Mouse (Mus musculus) testis, postnatal 10 days (tissue): Measurements from ENCODE around the gene Cggbp1.
"Not testable (repeated sequence)": the region's sequence is repeated elsewhere in the genome, so short reads cannot be mapped to it uniquely, and the experiment has no call there.

Experiments used
- DNase-seq: peaks from one replicate; pipeline ENCODE4 v3.0.0; 2021; ENCODE audit warnings: low spot score

Gene Cggbp1

GRCm38 (mm10) chr16:64851563-64852362 lies at the start of gene Cggbp1, which contains the start of gene Zfp654:
Gene Cggbp1, plus strand, starts transcription at chr16:64851996.
Gene Zfp654, minus strand, starts transcription at chr16:64851652.
- peak; percentile 100 for DNase-seq

- DNase-seq: no peak
Measured at GRCm38 (mm10) chr16:64803041-64803440, 48.8 kb upstream of the Cggbp1 start.

- no peak for DNase-seq
Measured at GRCm38 (mm10) chr16:64817094-64817765, 34.6 kb upstream of the Cggbp1 start.

GRCm38 (mm10) chr16:64823890-64824289 lies 27.9 kb upstream of the Cggbp1 start:
- DNase-seq: no peak

GRCm38 (mm10) chr16:64824474-64824873 lies 27.3 kb upstream of the Cggbp1 start:
- no peak for DNase-seq

- DNase-seq: no peak
Measured at GRCm38 (mm10) chr16:64830291-64830690, 21.5 kb upstream of the Cggbp1 start.

GRCm38 (mm10) chr16:64835996-64836545 lies 15.7 kb upstream of the Cggbp1 start:
- no peak for DNase-seq

DNA sequence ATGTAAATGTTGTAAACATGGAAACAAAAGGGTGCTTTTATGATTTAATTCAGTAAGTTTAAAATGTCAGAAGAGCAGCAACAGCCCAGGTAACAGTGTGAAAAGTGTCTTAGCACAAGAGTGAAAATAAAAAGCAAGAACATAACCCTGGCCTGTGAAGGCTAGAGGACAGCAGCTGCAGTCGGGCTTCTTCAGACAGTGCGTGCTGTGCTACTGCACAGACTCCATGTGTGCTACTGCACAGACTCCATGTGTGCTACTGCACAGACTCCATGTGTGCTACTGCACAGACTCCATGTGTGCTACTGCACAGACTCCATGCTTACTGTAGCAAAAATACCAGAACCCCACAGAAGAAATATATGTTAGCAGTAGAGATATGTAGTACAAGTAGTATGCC lies 15.1 kb upstream of the Cggbp1 start:
- no peak for DNase-seq

- DNase-seq: no peak
Measured at GRCm38 (mm10) chr16:64841481-64842373, 10.1 kb upstream of the Cggbp1 start.

GRCm38 (mm10) chr16:64842374-64842729 lies 9.4 kb upstream of the Cggbp1 start:
- DNase-seq: no peak

- no peak for DNase-seq
Measured at GRCm38 (mm10) chr16:64845947-64846346, 5.8 kb upstream of the Cggbp1 start.

DNA sequence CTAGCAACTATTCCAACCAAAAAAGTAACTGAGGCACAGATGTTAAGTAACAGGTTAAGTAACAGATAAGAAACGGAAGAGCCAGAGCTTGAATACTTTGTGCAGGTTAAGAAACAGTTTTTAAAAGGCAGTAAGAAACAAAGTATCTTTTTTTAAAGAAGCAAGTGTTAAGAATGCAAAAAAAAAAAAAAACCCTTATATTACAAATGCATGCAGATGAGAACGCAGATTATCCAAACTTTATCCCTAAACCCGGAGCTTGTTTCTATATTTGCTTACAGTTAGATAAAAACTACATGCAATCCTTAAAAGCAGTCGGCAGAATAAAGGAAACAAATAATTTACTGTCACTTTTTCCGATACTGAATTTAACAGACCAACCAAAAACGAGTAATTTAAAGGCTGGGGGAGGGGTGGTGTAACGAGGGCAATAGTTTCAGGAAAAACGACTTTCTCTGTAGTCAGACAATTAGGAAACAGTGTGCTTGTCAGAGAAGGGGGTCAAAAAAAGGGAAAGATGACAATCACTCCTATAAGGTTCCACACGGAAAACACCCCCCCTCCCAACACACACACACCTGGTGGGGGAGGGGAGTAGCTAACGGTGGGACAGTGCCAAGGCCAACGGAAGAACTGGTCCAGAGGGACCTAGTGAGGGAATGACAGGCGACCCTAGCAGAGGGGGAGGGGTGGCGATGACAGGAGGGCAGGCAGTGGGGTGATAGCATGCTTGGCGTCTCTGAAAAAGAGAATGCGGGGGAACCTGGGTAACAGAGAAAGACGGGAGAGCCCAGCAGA lies 1.3 kb upstream of the Cggbp1 start:
- DNase-seq: peak; percentile 73

DNA sequence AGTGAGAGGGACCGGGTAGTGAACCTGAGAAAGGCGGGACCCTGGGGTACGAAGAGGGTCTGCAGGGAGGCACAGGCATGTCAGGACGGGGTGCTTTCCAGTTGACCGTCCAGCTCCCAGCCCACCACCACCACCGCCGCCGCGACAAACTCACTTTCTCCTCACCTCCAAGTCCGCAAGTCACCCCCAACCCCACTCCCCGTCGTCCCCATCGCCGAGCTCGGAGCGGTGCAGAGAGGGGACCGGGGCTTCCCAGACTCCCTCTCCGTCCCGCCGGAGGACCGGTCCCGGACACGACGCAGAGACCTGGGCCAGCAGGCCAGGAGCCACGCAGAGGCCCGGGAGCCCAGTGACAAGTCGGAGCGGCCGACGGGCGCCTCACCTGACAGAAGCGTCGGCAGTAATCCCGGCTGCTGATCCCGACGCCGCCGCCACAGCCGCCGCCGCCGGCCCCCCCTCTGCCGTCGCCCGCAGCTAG lies 672 bp upstream of the Cggbp1 start:
- DNase-seq: no peak

GRCm38 (mm10) chr16:64852441-64852871 lies 660 bp downstream of the Cggbp1 start:
- peak; percentile 75 for DNase-seq

- DNase-seq: no peak
Measured at GRCm38 (mm10) chr16:64852891-64853290, 1.1 kb downstream of the Cggbp1 start.

DNA sequence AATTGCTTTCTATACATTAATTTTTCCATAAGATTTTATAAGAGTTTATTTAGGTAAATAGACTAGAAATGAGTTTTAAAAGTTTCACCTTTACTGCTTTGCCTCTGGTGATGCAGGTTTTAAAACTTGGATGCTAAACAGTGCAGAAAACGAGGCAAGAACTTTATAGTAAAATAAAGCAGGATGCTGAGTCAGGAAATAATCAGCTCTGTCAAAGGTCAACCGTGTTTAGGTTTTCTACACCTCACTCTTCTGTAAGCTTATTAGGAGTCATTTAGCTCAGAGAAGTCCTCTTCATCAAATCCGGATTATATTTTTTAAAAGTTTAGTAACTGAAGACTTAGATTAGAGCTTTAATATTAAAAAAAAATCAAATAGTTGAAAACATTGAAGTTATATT lies 5.2 kb downstream of the Cggbp1 start:
- DNase-seq: no peak

DNA sequence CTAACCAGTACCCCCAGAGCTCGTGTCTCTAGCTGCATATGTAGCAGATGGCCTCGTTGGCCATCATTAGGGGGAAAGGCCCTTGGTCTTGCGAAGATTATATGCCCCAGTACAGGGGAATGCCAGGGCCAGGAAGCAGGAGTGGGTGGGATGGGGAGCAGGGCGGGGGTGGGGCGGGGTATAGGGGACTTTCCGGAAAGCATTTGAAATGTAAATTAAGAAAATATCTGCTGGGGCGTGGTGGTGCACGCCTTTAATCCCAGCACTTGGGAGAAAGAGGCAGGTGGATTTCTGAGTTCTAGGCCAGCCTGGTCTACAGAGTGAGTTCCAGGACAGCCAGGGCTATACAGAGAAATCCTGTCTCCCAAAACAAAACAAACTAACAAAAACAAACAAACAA lies 14.0 kb downstream of the Cggbp1 start:
- not testable (repeated sequence) for DNase-seq

DNA sequence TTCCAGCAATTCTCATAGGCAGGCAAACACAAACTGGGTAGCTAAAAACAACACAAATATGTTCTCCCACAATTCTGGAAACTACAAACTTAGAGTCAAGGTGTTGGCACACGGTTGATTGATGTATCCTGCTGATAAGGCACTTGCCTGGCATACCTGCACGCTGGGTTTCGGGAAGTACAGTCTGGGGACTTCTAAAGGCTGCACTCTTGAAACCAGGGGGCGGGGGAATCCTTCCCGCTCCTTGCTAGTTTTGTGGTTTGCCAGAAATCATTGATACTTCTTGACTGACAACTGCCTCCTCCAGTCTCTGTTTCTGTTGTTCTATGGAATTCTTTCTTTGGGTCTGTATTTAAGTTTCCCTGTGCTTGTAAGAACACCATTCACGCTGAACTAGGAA lies 16.8 kb downstream of the Cggbp1 start:
- DNase-seq: no peak

GRCm38 (mm10) chr16:64869621-64870020 lies 17.8 kb downstream of the Cggbp1 start:
- DNase-seq: no peak

- no peak for DNase-seq
Measured at GRCm38 (mm10) chr16:64872296-64872695, 20.5 kb downstream of the Cggbp1 start.

- no peak for DNase-seq
Measured at GRCm38 (mm10) chr16:64872841-64873240, 21.0 kb downstream of the Cggbp1 start.
